Mouse (Mus musculus) ovary, adult 18-20 months (tissue): ENCODE measurements around the gene Olfr1098.

Experiments used
- DNase-seq: peaks from one replicate; pipeline ENCODE4 v3.0.0; 2022; ENCODE audit warnings: low spot score, mixed read lengths

Olfr1098 gene

DNA sequence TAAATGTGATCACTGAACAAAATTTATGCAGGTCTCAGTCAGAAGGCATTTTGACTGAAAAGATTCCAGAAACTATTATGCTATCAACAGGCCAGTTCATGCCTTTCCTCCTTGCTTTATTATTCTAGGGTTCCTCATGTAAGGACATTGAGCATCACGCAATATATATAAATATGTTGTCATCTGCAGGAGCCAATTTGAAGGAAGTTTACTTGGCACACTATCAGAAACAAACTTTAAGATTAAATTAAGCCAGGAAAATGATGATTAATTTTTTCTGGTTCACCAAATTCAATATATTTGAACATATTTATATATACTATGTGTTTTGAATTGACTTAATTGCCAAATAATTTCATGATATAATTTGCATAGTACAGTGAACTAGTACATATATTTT lies at the start of gene Olfr1098:
Gene Olfr1098, minus strand, starts transcription at position 101 of the 400 bp plus-strand sequence.
- no peak for DNase-seq

DNA sequence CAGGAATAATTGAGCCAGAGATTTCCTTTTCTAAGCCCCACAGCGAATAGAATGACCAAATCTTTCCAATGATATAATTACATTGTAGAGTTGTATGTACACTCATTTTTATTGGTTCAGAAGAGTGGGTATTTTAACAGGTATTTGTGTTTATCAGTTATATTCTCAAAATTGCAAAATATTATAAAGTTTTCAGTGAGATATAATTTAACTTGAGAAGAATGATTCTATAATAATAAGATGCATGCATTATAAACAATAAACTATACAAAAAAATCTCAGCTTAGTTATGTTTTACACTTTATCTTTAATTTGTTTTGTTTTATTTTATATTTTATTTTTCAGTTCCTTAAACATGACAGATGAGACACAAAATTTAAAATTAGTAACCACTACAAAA lies 36.2 kb upstream of the Olfr1098 start, which contains the start of gene Olfr1099:
Gene Olfr1099, minus strand, starts transcription at position 101 of the 400 bp plus-strand sequence.
- DNase-seq: no peak

GRCm38 (mm10) chr2:86926557-86926956 lies 2.2 kb upstream of the Olfr1098 start:
- no peak for DNase-seq

- no peak for DNase-seq
Measured at GRCm38 (mm10) chr2:86905647-86906046, 18.7 kb downstream of the Olfr1098 start.

DNA sequence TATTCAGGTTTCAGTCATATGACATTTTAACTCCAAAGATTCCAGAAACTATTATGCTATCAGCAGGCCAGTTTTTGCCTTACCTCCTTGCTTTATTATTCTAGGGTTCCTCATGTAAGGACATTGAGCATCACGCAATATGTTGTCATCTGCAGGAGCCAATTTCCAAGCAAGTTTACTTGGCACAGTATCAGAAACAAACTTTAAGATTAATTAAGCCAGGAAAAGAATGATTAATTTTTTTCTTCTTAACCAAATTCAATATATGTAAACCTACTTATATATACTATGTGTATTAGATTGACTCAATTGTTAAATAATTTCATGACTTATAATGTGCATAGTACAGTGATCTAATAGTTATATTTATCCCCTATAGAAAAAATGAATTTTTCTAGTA lies 32.2 kb downstream of the Olfr1098 start, which contains the start of gene Olfr1097:
Gene Olfr1097, minus strand, starts transcription at position 101 of the 400 bp plus-strand sequence.
- DNase-seq: no peak

DNA sequence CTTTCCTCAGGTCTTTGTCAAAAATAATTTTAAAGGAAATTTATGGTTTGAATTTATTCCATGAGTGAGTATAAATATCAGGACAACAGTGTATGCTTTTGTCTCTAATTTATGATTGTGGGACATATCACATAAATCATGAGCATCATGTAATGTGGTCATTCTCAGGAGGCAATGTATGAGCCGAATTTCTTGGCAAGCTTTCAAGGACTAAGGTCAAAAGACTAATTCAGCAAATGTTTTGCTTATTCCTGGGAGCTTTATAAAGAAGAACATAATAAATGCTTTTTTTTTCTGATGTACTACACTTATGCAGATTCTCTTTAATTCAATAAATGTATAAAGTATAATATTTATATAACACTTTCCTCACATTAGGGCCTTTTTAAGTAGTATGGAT lies 49.6 kb downstream of the Olfr1098 start, which contains the start of gene Gm13723:
Gene Gm13723, minus strand, starts transcription at position 101 of the 400 bp plus-strand sequence.
- no peak for DNase-seq
